In genomic region chr6:57814436-57814940, GRCm38 (mm10) we compare ENCODE assay signal across 20 mouse cellular contexts. TPM values are rescaled to one million over a fixed set of nuclear protein-coding genes. Genes with fewer than 3 reads are reported as not detected.
"Had no signal": no experiment of that assay in that cellular context is flagged by ENCODE, and none has a peak within 500 bp of the region (broad histone marks: within the 10 kb centered on the region; RNA-seq: fewer than 3 reads in every experiment).

No protein-coding gene starts in this region.

- H3K27ac ChIP-seq: intestine, embryonic 15.5 days; limb, embryonic 13.5 days; liver, embryonic 14.5 days; midbrain, embryonic 12.5 days; neural tube, embryonic 13.5 days had no signal

- H3K9ac ChIP-seq: intestine, embryonic 15.5 days; limb, embryonic 13.5 days; liver, embryonic 14.5 days; midbrain, embryonic 12.5 days; neural tube, embryonic 13.5 days had no signal

- H3K9me3 ChIP-seq: intestine, embryonic 15.5 days; midbrain, embryonic 12.5 days had no signal

- H3K4me3 ChIP-seq: intestine, embryonic 15.5 days; limb, embryonic 13.5 days; midbrain, embryonic 12.5 days; neural tube, embryonic 13.5 days had no signal

- H3K36me3 ChIP-seq: intestine, embryonic 15.5 days; midbrain, embryonic 12.5 days; neural tube, embryonic 13.5 days had no signal

- H3K27me3 ChIP-seq: intestine, embryonic 15.5 days; limb, embryonic 13.5 days; midbrain, embryonic 12.5 days; neural tube, embryonic 13.5 days had no signal

- H3K4me1 ChIP-seq: intestine, embryonic 15.5 days; midbrain, embryonic 12.5 days; neural tube, embryonic 13.5 days had no signal

- DNase-seq: kidney, adult 18-20 months; kidney, postnatal 10 days; lung, adult 18-20 months; retina, postnatal 1 day; thymus, adult 18-20 months; thymus, postnatal 14 days had no signal

- ATAC-seq: intestine, embryonic 15.5 days; midbrain, embryonic 16.5 days had no signal

- H3K4me2 ChIP-seq: intestine, embryonic 15.5 days; limb, embryonic 13.5 days; midbrain, embryonic 12.5 days; neural tube, embryonic 13.5 days had no signal

RNA-seq across cellular contexts. Expression of gene Vmn1r21, which starts 35.7 kb away (rescaled TPM):
- total RNA-seq: layer of hippocampus, adult 8-10 months; layer of hippocampus, postnatal 14 days; left cerebral cortex, postnatal 36 days; liver, adult 2 months; megakaryocyte-erythroid progenitor cell, adult 5-6 weeks had no signal
- polyA plus RNA-seq: intestine, embryonic 15.5 days; large intestine, adult 2 months; limb, embryonic 13.5 days; liver, adult 2 months; liver, embryonic 14.5 days; lung, embryonic 16.5 days; midbrain, embryonic 12.5 days; neural tube, embryonic 13.5 days; small intestine, adult 2 months had no signal
